Mouse (Mus musculus) stomach, embryonic 14.5 days (tissue): ENCODE data around the gene Inpp4a. TPM values are rescaled to one million over a fixed set of nuclear protein-coding genes. Genes with fewer than 3 reads are reported as not detected.

Experiments
- ATAC-seq: fragments of 200-750 bp; cut with Nextera tagmentation; 2 replicates; pipeline ENCODE4 v1.8.0; 2017; ENCODE audit warnings: low read depth, moderate TSS enrichment; ENCODE audit not compliant: insufficient number of reproducible peaks, insufficient read depth, low FRiP score
- H3K27ac ChIP-seq: fragments of 300-500 bp; sonication (generic); 2 replicates; pipeline ENCODE4 v1.5.1; 2014; ENCODE audit warnings: mild to moderate bottlenecking, low read length, moderate library complexity, mixed read lengths
- H3K27me3 ChIP-seq: fragments of 300-500 bp; sonication (generic); 2 replicates; pipeline ENCODE4 v1.6.1; 2014; ENCODE audit warnings: low read length, control low read depth, mixed read lengths; ENCODE audit not compliant: control insufficient read depth, insufficient read depth
- H3K36me3 ChIP-seq: fragments of 300-500 bp; sonication (generic); 2 replicates; pipeline ENCODE4 v1.6.1; 2014; ENCODE audit warnings: mild to moderate bottlenecking, control low read depth, low read length, moderate library complexity, mixed read lengths; ENCODE audit not compliant: control insufficient read depth, insufficient read depth
- H3K4me1 ChIP-seq: fragments of 300-500 bp; sonication (generic); 2 replicates; pipeline ENCODE4 v1.6.1; 2014; ENCODE audit warnings: low read length, control low read depth, mixed read lengths; ENCODE audit not compliant: control insufficient read depth, insufficient read depth
- H3K4me2 ChIP-seq: fragments of 300-500 bp; sonication (generic); replicated peaks from 2 replicates; pipeline ENCODE4 v1.6.1; 2014; ENCODE audit warnings: low read depth, low read length, control low read depth
- H3K4me3 ChIP-seq: fragments of 300-500 bp; sonication (generic); 2 replicates; pipeline ENCODE4 v1.5.1; 2014; ENCODE audit warnings: low read depth, low read length, control low read depth
- H3K9ac ChIP-seq: fragments of 300-500 bp; sonication (generic); replicated peaks from 2 replicates; pipeline ENCODE4 v1.6.1; 2014; ENCODE audit warnings: low read depth, mild to moderate bottlenecking, control low read depth, low read length, moderate library complexity, mixed read lengths
- H3K9me3 ChIP-seq: fragments of 300-500 bp; sonication (generic); 2 replicates; pipeline ENCODE4 v1.6.1; 2016; ENCODE audit warnings: low read depth, low read length, control low read depth; ENCODE audit not compliant: control insufficient read depth
- WGBS: fragments of 180-500 bp; shearing (Covaris S2); extraction: QIAGEN DNeasy Blood & Tissue Kit; methylation state at CpG from one replicate; pipeline ENCODE4 v1.1.7; 2014; 5-methylcytosine and 5-hydroxymethylcytosine counted together
- polyA plus RNA-seq: library from polyadenylated mRNA; unstranded; fragments of >200 nt; fragmentation: Nextera tagmentation; extraction: Ambion mirVana; gene quantifications from 2 replicates; pipeline ENCODE4 v1.2.1, GENCODE M21; 2014

The Inpp4a gene
- polyA plus RNA-seq, 1 experiment from 2014 or later = 20.8 TPM

GRCm38 (mm10) chr1:37342524-37342923 lies 42.9 kb downstream of the Inpp4a start:
- ATAC-seq = no peak
- no peak overlapping the region for H3K4me3 ChIP-seq
- 92% methylated on average over 8 of the region's 8 CpGs for WGBS
- no peak overlapping the region for H3K4me2 ChIP-seq
- H3K9me3 ChIP-seq = no peaks in the 10 kb centered on the region
- H3K4me1 ChIP-seq = peaks cover 9% of the 10 kb centered on the region; the same call in 1 of the 2 replicates
- no peaks in the 10 kb centered on the region for H3K36me3 ChIP-seq
- no peak overlapping the region for H3K27ac ChIP-seq
- no peaks in the 10 kb centered on the region for H3K27me3 ChIP-seq
- H3K9ac ChIP-seq = no peak overlapping the region

- H3K9ac ChIP-seq = no peak overlapping the region
- no peak for ATAC-seq
- H3K27ac ChIP-seq = no peak overlapping the region
- no peaks in the 10 kb centered on the region for H3K36me3 ChIP-seq
- H3K4me1 ChIP-seq = peaks cover 9% of the 10 kb centered on the region; the same call in 1 of the 2 replicates
- no peaks in the 10 kb centered on the region for H3K27me3 ChIP-seq
- WGBS = 90% methylated on average over 3 of the region's 3 CpGs
- H3K4me3 ChIP-seq = no peak overlapping the region
- H3K9me3 ChIP-seq = no peaks in the 10 kb centered on the region
- no peak overlapping the region for H3K4me2 ChIP-seq
Measured at GRCm38 (mm10) chr1:37343265-37343664, 43.6 kb downstream of the Inpp4a start.

GRCm38 (mm10) chr1:37344223-37344916 lies 44.7 kb downstream of the Inpp4a start:
- WGBS = 85% methylated on average over 6 of the region's 6 CpGs
- Histone ChIP-seq H3K36me3 (no peaks in the 10 kb centered on the region), H3K9me3 (no peaks in the 10 kb centered on the region), H3K27me3 (no peaks in the 10 kb centered on the region), H3K4me1 (peaks cover 9% of the 10 kb centered on the region; the same call in 1 of the 2 replicates), H3K4me3 (no peak overlapping the region), H3K4me2 (no peak overlapping the region), H3K9ac (no peak overlapping the region), H3K27ac (no peak overlapping the region)
- ATAC-seq = no peak

- Histone ChIP-seq H3K4me1 (no peaks in the 10 kb centered on the region; the same call in 1 of the 2 replicates), H3K27me3 (no peaks in the 10 kb centered on the region), H3K9me3 (no peaks in the 10 kb centered on the region), H3K9ac (no peak overlapping the region), H3K36me3 (no peaks in the 10 kb centered on the region), H3K4me2 (no peak overlapping the region), H3K27ac (no peak overlapping the region), H3K4me3 (no peak overlapping the region)
- no peak for ATAC-seq
- 59% methylated on average over 9 of the region's 9 CpGs for WGBS
Measured at GRCm38 (mm10) chr1:37347361-37348080, 47.9 kb downstream of the Inpp4a start.

- ATAC-seq = no peak
- no peak overlapping the region for H3K4me3 ChIP-seq
- no peaks in the 10 kb centered on the region for H3K9me3 ChIP-seq
- no peak overlapping the region for H3K9ac ChIP-seq
- H3K27ac ChIP-seq = no peak overlapping the region
- 56% methylated on average over 7 of the region's 7 CpGs for WGBS
- no peak overlapping the region for H3K4me2 ChIP-seq
- no peaks in the 10 kb centered on the region for H3K36me3 ChIP-seq
- H3K4me1 ChIP-seq = peaks cover 3% of the 10 kb centered on the region; the same call in 1 of the 2 replicates
- H3K27me3 ChIP-seq = no peaks in the 10 kb centered on the region
Measured at GRCm38 (mm10) chr1:37350886-37351651, 51.4 kb downstream of the Inpp4a start.

GRCm38 (mm10) chr1:37351961-37352360 lies 52.3 kb downstream of the Inpp4a start:
- Histone ChIP-seq H3K27me3 (no peaks in the 10 kb centered on the region), H3K27ac (no peak overlapping the region), H3K9me3 (no peaks in the 10 kb centered on the region), H3K9ac (no peak overlapping the region), H3K4me3 (no peak overlapping the region), H3K36me3 (no peaks in the 10 kb centered on the region), H3K4me2 (no peak overlapping the region), H3K4me1 (peaks cover 3% of the 10 kb centered on the region; the same call in 1 of the 2 replicates)
- ATAC-seq = no peak
- 76% methylated on average over 2 of the region's 2 CpGs for WGBS

- Histone ChIP-seq H3K4me3 (no peak overlapping the region), H3K9me3 (no peaks in the 10 kb centered on the region), H3K9ac (no peak overlapping the region), H3K4me1 (peaks cover 3% of the 10 kb centered on the region; the same call in 1 of the 2 replicates), H3K4me2 (no peak overlapping the region), H3K27me3 (no peaks in the 10 kb centered on the region), H3K36me3 (no peaks in the 10 kb centered on the region; the same call in 1 of the 2 replicates), H3K27ac (no peak overlapping the region)
- 73% methylated on average over 4 of the region's 4 CpGs for WGBS
- no peak for ATAC-seq
Measured at GRCm38 (mm10) chr1:37353456-37353855, 53.8 kb downstream of the Inpp4a start.

GRCm38 (mm10) chr1:37355492-37355891 lies 55.8 kb downstream of the Inpp4a start:
- Histone ChIP-seq H3K9me3 (no peaks in the 10 kb centered on the region), H3K36me3 (no peaks in the 10 kb centered on the region; the same call in 1 of the 2 replicates), H3K4me3 (no peak overlapping the region), H3K9ac (no peak overlapping the region), H3K27me3 (no peaks in the 10 kb centered on the region), H3K4me2 (no peak overlapping the region), H3K27ac (no peak overlapping the region), H3K4me1 (peaks cover 3% of the 10 kb centered on the region; the same call in 1 of the 2 replicates)
- ATAC-seq = no peak
- WGBS = 70% methylated on average over 3 of the region's 3 CpGs
